ENCODE assay signal across 21 mouse cellular contexts in the genomic region with DNA sequence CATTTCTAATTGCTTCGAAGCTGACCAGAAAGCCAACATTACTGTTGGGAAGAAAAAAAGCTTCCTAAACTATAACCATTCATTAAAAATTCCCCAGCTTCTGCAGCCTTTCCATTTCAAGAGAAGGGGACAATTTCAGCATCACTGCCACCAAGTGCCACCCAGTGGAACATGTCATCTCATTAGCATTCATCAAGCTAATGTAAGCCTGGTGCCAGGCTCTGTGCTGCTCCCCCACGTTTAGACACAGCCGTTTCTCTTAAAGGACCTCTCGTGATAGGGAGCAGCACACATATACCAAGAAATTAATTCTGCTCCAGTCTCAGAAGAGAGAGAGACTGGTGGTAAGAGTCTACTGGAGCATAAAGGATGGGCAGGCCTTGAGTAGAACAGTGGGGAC.
DNase-seq lines count a peak whose midpoint lies in the region; ATAC-seq and TF ChIP-seq lines count a peak whose summit lies in the region.
"Had no signal": no experiment of that assay in that cellular context is flagged by ENCODE, and none has a peak within 500 bp of the region (broad histone marks: within the 10 kb centered on the region; RNA-seq: fewer than 3 reads in every experiment).

No protein-coding gene starts in this region.

- H3K4me3 ChIP-seq in forebrain, postnatal 0 days (ENCODE audit: low read depth, low read length) = no peak overlapping the region
- no peak overlapping the region for H3K4me3 ChIP-seq in forebrain, embryonic 15.5 days
- H3K4me3 ChIP-seq in layer of hippocampus, adult 2 months = no peak overlapping the region
- H3K4me3 ChIP-seq in midbrain, embryonic 14.5 days (replicated peaks; ENCODE audit: low read depth, low read length) = no peak overlapping the region
- H3K4me3 ChIP-seq in midbrain, embryonic 16.5 days (ENCODE audit: low read depth, low read length) = no peak overlapping the region
- H3K4me3 ChIP-seq in embryonic fibroblast, embryonic 13.5 days (ENCODE audit: insufficient read depth, low read length) = no peak overlapping the region
- H3K4me3 ChIP-seq: embryonic facial prominence, embryonic 15.5 days; forebrain, embryonic 12.5 days; heart, embryonic 13.5 days; hindbrain, embryonic 12.5 days had no signal

- peak; percentile 13 for DNase-seq in forebrain, postnatal 0 days
- no peak for DNase-seq in layer of hippocampus, adult 2 months (ENCODE audit: low spot score in 2 of 2)
- DNase-seq in layer of hippocampus, adult 9-10 months (ENCODE audit: low spot score) = no peak
- peak; percentile 22 for DNase-seq in midbrain, embryonic 14.5 days
- DNase-seq: adrenal gland, postnatal 14 days; cerebellum, adult 2 months; cerebellum, postnatal 10 days; gastrocnemius, postnatal 36 days; heart, adult 11 months; heart, postnatal 36 days had no signal

- H3K27ac ChIP-seq in forebrain, postnatal 0 days (ENCODE audit: low read depth, low read length) = 0 out of 2 replicates have a peak overlapping the region, but pooled peaks have one; percentile 23
- H3K27ac ChIP-seq in forebrain, embryonic 15.5 days (replicated peaks) = no peak overlapping the region
- no peak overlapping the region for H3K27ac ChIP-seq in layer of hippocampus, adult 2 months
- H3K27ac ChIP-seq in midbrain, embryonic 14.5 days (replicated peaks; ENCODE audit: low read depth, low read length) = no peak overlapping the region
- no peak overlapping the region for H3K27ac ChIP-seq in midbrain, embryonic 16.5 days (ENCODE audit: low read length)
- H3K27ac ChIP-seq in embryonic fibroblast, embryonic 13.5 days (ENCODE audit: insufficient read depth, low read length) = peak overlapping the region; percentile 44; the same call in 1 of the 2 replicates
- H3K27ac ChIP-seq: embryonic facial prominence, embryonic 15.5 days; forebrain, embryonic 12.5 days; heart, embryonic 13.5 days; hindbrain, embryonic 12.5 days had no signal

- H3K4me2 ChIP-seq in forebrain, postnatal 0 days (ENCODE audit: low read depth) = no peak overlapping the region
- H3K4me2 ChIP-seq in forebrain, embryonic 15.5 days (replicated peaks) = no peak overlapping the region
- H3K4me2 ChIP-seq in midbrain, embryonic 14.5 days (ENCODE audit: low read length) = no peak overlapping the region
- no peak overlapping the region for H3K4me2 ChIP-seq in midbrain, embryonic 16.5 days (ENCODE audit: low read length)
- H3K4me2 ChIP-seq: embryonic facial prominence, embryonic 15.5 days; forebrain, embryonic 12.5 days; heart, embryonic 13.5 days; hindbrain, embryonic 12.5 days had no signal

- TF ChIP-seq CTCF in forebrain, postnatal 0 days (IDR thresholded peaks at IDR 0.05; ENCODE audit: low read depth) = peak; percentile 29
- TF ChIP-seq CTCF in layer of hippocampus, adult 2 months (conservative IDR thresholded peaks at IDR 0.05) = peak; percentile 65
- TF ChIP-seq CTCF in embryonic fibroblast, embryonic 13.5 days (IDR thresholded peaks at IDR 0.05; ENCODE audit: borderline replicate concordance, insufficient read depth, low read length) = no peak

- no peaks in the 10 kb centered on the region; the same call in none of the 2 replicates for H3K4me1 ChIP-seq in forebrain, postnatal 0 days (ENCODE audit: insufficient read depth)
- peaks cover 7% of the 10 kb centered on the region; the same call in 1 of the 2 replicates for H3K4me1 ChIP-seq in forebrain, embryonic 15.5 days
- no peaks in the 10 kb centered on the region for H3K4me1 ChIP-seq in midbrain, embryonic 14.5 days (ENCODE audit: control insufficient read depth, insufficient read depth, low read length)
- H3K4me1 ChIP-seq in midbrain, embryonic 16.5 days (ENCODE audit: control insufficient read depth, insufficient read depth, low read length) = peaks cover 2% of the 10 kb centered on the region; the same call in 1 of the 2 replicates
- peaks cover 11% of the 10 kb centered on the region for H3K4me1 ChIP-seq in embryonic fibroblast, embryonic 13.5 days (ENCODE audit: control insufficient read depth, insufficient read depth, low read length)
- H3K4me1 ChIP-seq: forebrain, embryonic 12.5 days had no signal

- H3K27me3 ChIP-seq in forebrain, postnatal 0 days (ENCODE audit: insufficient read depth, low read length) = no peaks in the 10 kb centered on the region
- H3K27me3 ChIP-seq in forebrain, embryonic 15.5 days = no peaks in the 10 kb centered on the region
- H3K27me3 ChIP-seq in midbrain, embryonic 14.5 days (ENCODE audit: control insufficient read depth, insufficient read depth, low read length) = no peaks in the 10 kb centered on the region
- no peaks in the 10 kb centered on the region for H3K27me3 ChIP-seq in midbrain, embryonic 16.5 days (ENCODE audit: control insufficient read depth, insufficient read depth, low read depth, low read length)
- H3K27me3 ChIP-seq: CH12.LX; embryonic facial prominence, embryonic 15.5 days; forebrain, embryonic 12.5 days; heart, embryonic 13.5 days; hindbrain, embryonic 12.5 days; Patski had no signal

- no peak; the same call in 1 of the 2 replicates for ATAC-seq in forebrain, postnatal 0 days
- no peak; the same call in 1 of the 2 replicates for ATAC-seq in forebrain, embryonic 15.5 days (replicated peaks)
- ATAC-seq in midbrain, embryonic 14.5 days (ENCODE audit: low FRiP score, low TSS enrichment) = no peak
- no peak for ATAC-seq in midbrain, embryonic 16.5 days
- ATAC-seq: activated CD4-positive, CD25-positive, alpha-beta regulatory T cell, adult 4 months; intestine, embryonic 16.5 days; Patski had no signal

- no peaks in the 10 kb centered on the region for H3K36me3 ChIP-seq in forebrain, postnatal 0 days (ENCODE audit: insufficient read depth)
- H3K36me3 ChIP-seq in forebrain, embryonic 15.5 days = no peaks in the 10 kb centered on the region
- H3K36me3 ChIP-seq in midbrain, embryonic 14.5 days (ENCODE audit: control insufficient read depth, insufficient read depth, low read length) = no peaks in the 10 kb centered on the region
- no peaks in the 10 kb centered on the region for H3K36me3 ChIP-seq in midbrain, embryonic 16.5 days (ENCODE audit: control insufficient read depth, insufficient read depth, low read length)
- H3K36me3 ChIP-seq: embryonic facial prominence, embryonic 15.5 days; forebrain, embryonic 12.5 days; heart, embryonic 13.5 days; hindbrain, embryonic 12.5 days had no signal

- WGBS in forebrain, postnatal 0 days = 37% methylated on average over 4 of the region's 4 CpGs
- 46% methylated on average over 4 of the region's 4 CpGs for WGBS in forebrain, embryonic 15.5 days
- WGBS in midbrain, embryonic 14.5 days = 61% methylated on average over 4 of the region's 4 CpGs
- 59% methylated on average over 4 of the region's 4 CpGs for WGBS in midbrain, embryonic 16.5 days

- no peaks in the 10 kb centered on the region for H3K9me3 ChIP-seq in forebrain, postnatal 0 days (ENCODE audit: low read length)
- H3K9me3 ChIP-seq in forebrain, embryonic 15.5 days = no peaks in the 10 kb centered on the region; the same call in 1 of the 2 replicates
- no peaks in the 10 kb centered on the region for H3K9me3 ChIP-seq in midbrain, embryonic 14.5 days (ENCODE audit: control insufficient read depth, low read length)
- H3K9me3 ChIP-seq in midbrain, embryonic 16.5 days (replicated peaks; ENCODE audit: control insufficient read depth, low read length, poor library complexity, severe bottlenecking) = 0 out of 2 replicates have a peak, but pooled peaks cover 2% of the 10 kb centered on the region
- H3K9me3 ChIP-seq: embryonic facial prominence, embryonic 15.5 days; forebrain, embryonic 12.5 days had no signal

- TF ChIP-seq POLR2A in embryonic fibroblast, embryonic 13.5 days (IDR thresholded peaks at IDR 0.05; ENCODE audit: low read depth, low read length) = no peak

- H3K9ac ChIP-seq in forebrain, postnatal 0 days = no peak overlapping the region
- H3K9ac ChIP-seq in forebrain, embryonic 15.5 days (replicated peaks) = no peak overlapping the region
- no peak overlapping the region for H3K9ac ChIP-seq in midbrain, embryonic 14.5 days (replicated peaks; ENCODE audit: low read length)
- H3K9ac ChIP-seq in midbrain, embryonic 16.5 days (ENCODE audit: low read depth, low read length) = no peak overlapping the region
- H3K9ac ChIP-seq: embryonic facial prominence, embryonic 15.5 days; forebrain, embryonic 12.5 days; heart, embryonic 13.5 days; hindbrain, embryonic 12.5 days had no signal

Comparison
In these comparisons a context has a peak if more than half of its experiments do, and no peak if none do; other contexts are left out.
1. H3K27ac ChIP-seq: peak in forebrain, postnatal 0 days (single experiment) and embryonic fibroblast, embryonic 13.5 days (single experiment); none in forebrain, embryonic 15.5 days (single experiment), layer of hippocampus, adult 2 months (single experiment), midbrain, embryonic 14.5 days (single experiment) and midbrain, embryonic 16.5 days (single experiment).
2. DNase-seq: peak in forebrain, postnatal 0 days (single experiment) and midbrain, embryonic 14.5 days (single experiment); none in layer of hippocampus, adult 2 months (0 of 2) and layer of hippocampus, adult 9-10 months (single experiment).